Mouse (Mus musculus) spleen, postnatal 4 days (tissue): ENCODE data around the gene Sycn.

Experiments used
- DNase-seq, 2 experiments: peaks; one replicate each; pipeline ENCODE4 v3.0.0; 2022; ENCODE audit warnings: low spot score in 2 of 2

Sycn gene

GRCm38 (mm10) chr7:28558486-28558885, 17.8 kb downstream of the Sycn start:
- no peak for DNase-seq

GRCm38 (mm10) chr7:28560856-28561255, 20.2 kb downstream of the Sycn start:
- no peak for DNase-seq

GRCm38 (mm10) chr7:28561967-28562366, 21.3 kb downstream of the Sycn start:
- DNase-seq = no peak

GRCm38 (mm10) chr7:28562371-28562770, 21.7 kb downstream of the Sycn start:
- DNase-seq = no peak

- no peak for DNase-seq
Observed at GRCm38 (mm10) chr7:28562951-28563350, 22.3 kb downstream of the Sycn start.

GRCm38 (mm10) chr7:28565407-28565806, 24.7 kb downstream of the Sycn start:
- no peak for DNase-seq

- no peak for DNase-seq
Observed at GRCm38 (mm10) chr7:28567539-28567938, 26.9 kb downstream of the Sycn start.

GRCm38 (mm10) chr7:28568253-28568652, 27.6 kb downstream of the Sycn start:
- peak; percentile 63 to 86 for DNase-seq

GRCm38 (mm10) chr7:28570291-28570981, 29.8 kb downstream of the Sycn start:
- DNase-seq = no peak

GRCm38 (mm10) chr7:28570982-28571682, 30.4 kb downstream of the Sycn start:
- DNase-seq = no peak

- DNase-seq = no peak
Observed at GRCm38 (mm10) chr7:28572689-28573088, 32.0 kb downstream of the Sycn start.

GRCm38 (mm10) chr7:28573236-28573635, 32.6 kb downstream of the Sycn start:
- no peak for DNase-seq

GRCm38 (mm10) chr7:28575597-28575996, 34.9 kb downstream of the Sycn start:
- DNase-seq = no peak

- DNase-seq = no peak
Observed at GRCm38 (mm10) chr7:28576271-28576914, 35.7 kb downstream of the Sycn start.

- DNase-seq = no peak
Observed at GRCm38 (mm10) chr7:28577826-28578542, 37.3 kb downstream of the Sycn start.

GRCm38 (mm10) chr7:28578543-28579053, 37.9 kb downstream of the Sycn start:
- DNase-seq = no peak

- DNase-seq = no peak
Observed at GRCm38 (mm10) chr7:28579826-28580225, 39.1 kb downstream of the Sycn start.

- peak in 1 of 2 experiments; percentile 58 for DNase-seq
Observed at GRCm38 (mm10) chr7:28581721-28582120, 41.0 kb downstream of the Sycn start.

- DNase-seq = no peak
Observed at GRCm38 (mm10) chr7:28582841-28583240, 42.2 kb downstream of the Sycn start.

GRCm38 (mm10) chr7:28583570-28584344, 43.1 kb downstream of the Sycn start:
- no peak for DNase-seq

- no peak for DNase-seq
Observed at GRCm38 (mm10) chr7:28584468-28584867, 43.8 kb downstream of the Sycn start.
